Mouse (Mus musculus): Measurements from ENCODE around the gene Siglecf. TPM values are rescaled to one million over a fixed set of nuclear protein-coding genes. Genes with fewer than 3 reads are reported as not detected.

Siglecf gene
- total RNA-seq, 4 experiments from 2014 or later, result not detected

DNA sequence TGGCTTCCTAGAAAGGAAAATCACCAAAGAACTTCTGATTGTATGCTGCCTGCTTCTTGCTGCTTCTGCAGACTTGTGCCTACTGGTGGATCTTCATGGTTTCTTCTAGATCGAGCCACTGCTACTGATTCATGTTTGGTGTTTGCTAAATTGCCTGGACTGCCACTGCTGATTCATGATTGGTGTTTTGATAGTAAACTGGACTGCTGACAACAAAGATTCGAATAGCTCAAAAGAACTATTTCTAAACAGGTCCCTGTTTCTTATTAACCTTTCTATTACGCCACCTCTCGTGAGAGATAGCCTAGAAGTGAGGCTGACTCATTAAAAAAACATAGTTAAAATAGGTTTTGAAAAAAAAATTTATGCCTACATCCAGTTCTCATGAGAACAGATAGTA, 10.9 kb downstream of the Siglecf start:
- DNase-seq (ENCODE audit: low spot score), result no peak

DNA sequence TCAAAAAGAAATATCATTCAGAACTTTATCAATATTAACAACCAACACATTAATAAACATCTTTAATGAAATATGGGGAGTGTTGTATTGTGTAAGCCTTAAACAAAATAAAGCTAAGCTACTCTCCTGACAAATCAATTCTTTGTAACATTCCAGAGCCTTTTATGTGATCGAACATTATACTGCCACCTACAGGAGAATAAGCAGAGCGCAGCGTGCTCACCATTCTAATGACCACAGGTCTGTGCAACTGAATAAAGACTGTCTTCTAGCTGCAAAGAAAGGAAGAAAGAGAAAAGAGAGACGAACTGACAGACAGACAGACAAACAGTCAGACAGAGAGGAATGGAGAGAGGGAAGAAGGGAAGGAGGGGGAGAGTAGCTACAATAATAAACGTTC, 27.1 kb downstream of the Siglecf start:
- no peak for DNase-seq (ENCODE audit: low spot score)

DNA sequence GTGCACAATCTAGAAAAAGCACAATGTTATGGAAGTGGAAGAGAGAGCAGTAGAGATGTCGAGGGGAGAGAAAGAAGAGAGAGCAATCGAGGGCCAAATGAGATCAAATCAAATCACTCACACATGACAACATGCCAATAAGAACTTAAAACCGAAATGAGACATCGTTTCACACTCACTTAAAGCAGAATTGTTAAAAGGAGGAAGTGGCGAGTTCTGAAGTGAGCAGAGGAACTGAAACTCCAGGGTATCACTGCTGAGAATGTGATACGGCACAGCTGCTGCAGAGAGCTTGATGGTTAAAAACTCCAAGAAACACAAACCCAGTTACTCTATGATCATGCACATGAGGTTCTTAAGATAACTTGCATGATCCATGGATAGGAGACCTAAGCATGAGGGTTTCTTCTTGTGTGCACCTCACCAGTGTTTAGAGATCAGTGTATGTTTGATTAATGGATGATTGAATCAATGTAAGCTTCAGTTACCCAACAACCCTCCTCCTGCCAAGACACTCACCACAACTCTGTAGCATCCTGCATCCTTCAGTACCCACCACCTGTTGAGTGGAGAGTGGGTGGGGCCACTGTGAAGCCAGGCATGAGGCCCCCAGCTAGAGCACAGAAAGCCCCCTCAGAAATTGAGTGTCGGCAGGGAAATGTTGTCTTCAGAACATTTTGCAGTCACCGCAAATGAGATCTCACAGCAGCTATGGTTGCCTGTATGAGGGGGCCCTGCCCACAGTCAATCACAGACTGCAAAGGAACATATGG, 41.4 kb downstream of the Siglecf start:
- peak; percentile 13 for DNase-seq (ENCODE audit: low spot score)

GRCm38 (mm10) chr7:43399501-43399900, 48.4 kb downstream of the Siglecf start:
- DNase-seq (ENCODE audit: low spot score), result no peak

DNA sequence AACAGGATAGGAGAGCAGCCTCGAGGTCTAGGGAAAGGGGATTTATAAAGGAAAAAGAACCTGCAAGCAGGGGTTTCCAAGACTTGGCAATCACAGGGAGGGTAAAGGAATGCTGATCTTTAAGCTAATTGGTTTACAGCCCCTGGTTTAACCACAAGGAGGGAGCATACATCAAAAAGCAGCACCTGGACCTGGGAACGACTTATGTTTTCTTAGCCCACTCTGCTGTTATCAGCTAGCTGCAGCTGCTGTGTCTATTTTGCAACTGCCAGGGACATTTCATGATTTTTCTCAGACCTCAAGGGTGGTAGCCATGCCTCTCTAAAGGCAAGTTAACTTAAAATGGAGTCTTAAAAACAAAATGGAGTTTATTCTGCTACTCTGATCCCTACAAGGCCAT, 51.6 kb downstream of the Siglecf start:
- no peak for DNase-seq (ENCODE audit: low spot score)

- no peak for DNase-seq (ENCODE audit: low spot score)
These were observed 56.4 kb downstream of the Siglecf start for GRCm38 (mm10) chr7:43407573-43407972.

GRCm38 (mm10) chr7:43408131-43408553, 57.0 kb downstream of the Siglecf start, which contains the start of gene Siglecg:
Gene Siglecg, plus strand, starts transcription at chr7:43408204.
- DNase-seq (ENCODE audit: low spot score), result no peak

GRCm38 (mm10) chr7:43409084-43409483, 57.9 kb downstream of the Siglecf start:
- DNase-seq (ENCODE audit: low spot score), result no peak

Other genes with a start within 250 kb of the Siglecf start
- gene Zfp936, start 237.1 kb upstream of the Siglecf start, total RNA-seq (2022), result not detected
- gene Zfp715, start 38.0 kb upstream of the Siglecf start, total RNA-seq (2022), result 10 to 100 TPM; 14.9 to 16.4 (median 15.7) TPM
- under 1 TPM; 0.06 to 0.69 (median 0.15) TPM for gene Siglecg, start 56.9 kb downstream of the Siglecf start, total RNA-seq (2022)
- under 1 TPM in 1 of 4 experiments, not detected in 3; 0.32 TPM for gene Lim2, start 76.3 kb downstream of the Siglecf start, total RNA-seq (2022)
- 1 to 10 TPM in 1 of 4 experiments, not detected in 3; 1.1 TPM for gene Nkg7, start 85.7 kb downstream of the Siglecf start, total RNA-seq (2022)
- not detected for gene Cldnd2, start 89.4 kb downstream of the Siglecf start, total RNA-seq (2022)
- gene Etfb, start 92.7 kb downstream of the Siglecf start, total RNA-seq (2022), result 1,000 to 10,000 TPM; 1,243 to 1,357 (median 1,292) TPM
- 1 to 10 TPM in 2 of 4 experiments, under 1 TPM in 2; 0.44 to 1.3 (median 0.94) TPM for gene Gm45233, start 92.8 kb downstream of the Siglecf start, total RNA-seq (2022)
- gene Vsig10l, start 111.8 kb downstream of the Siglecf start, total RNA-seq (2022), result 1 to 10 TPM in 2 of 4 experiments, under 1 TPM in 2; 0.71 to 4.4 (median 1.6) TPM
- under 1 TPM; 0.09 to 0.38 (median 0.24) TPM for gene Iglon5, start 138.7 kb downstream of the Siglecf start, total RNA-seq (2022)
- not detected for gene 4931406B18Rik, start 154.6 kb downstream of the Siglecf start, total RNA-seq (2022)
- 1 to 10 TPM; 1.6 to 3.1 (median 2.7) TPM for gene Cd33, start 193.1 kb downstream of the Siglecf start, total RNA-seq (2022)
- 1 to 10 TPM in 1 of 4 experiments, under 1 TPM in 3; 0.66 to 1.1 (median 0.88) TPM for gene Zfp658, start 210.9 kb downstream of the Siglecf start, total RNA-seq (2022)
- gene Zfp719, start 228.3 kb downstream of the Siglecf start, total RNA-seq (2022), result 1 to 10 TPM; 4.4 to 8.0 (median 5.6) TPM